Mouse (Mus musculus) adrenal gland, postnatal 4 days (tissue): ENCODE results near the gene Srprb. TPM values are rescaled to one million over a fixed set of nuclear protein-coding genes. Genes with fewer than 3 reads are reported as not detected.
A peak's percentile ranks its signal among the peaks of the same experiment; 100 is the strongest.
"Not testable (repeated sequence)": the region's sequence is repeated elsewhere in the genome, so short reads cannot be mapped to it uniquely, and the experiment has no call there.

Experiments
- DNase-seq, 2 experiments: peaks; one replicate each; pipeline ENCODE4 v3.0.0; 2021 to 2022; ENCODE audit warnings: low spot score in 2 of 2, mixed read lengths in 2 of 2
- total RNA-seq, 2 experiments: library from RNA; stranded (reverse); gene quantifications; 2 replicates each; pipeline ENCODE4 v1.2.3; 2021

Srprb gene
- total RNA-seq, 2 experiments from 2014 or later = 27.2 to 27.6 TPM

GRCm38 (mm10) chr9:103212654-103213420 lies 10.9 kb upstream of the Srprb start:
- no peak for DNase-seq

GRCm38 (mm10) chr9:103208802-103209423 lies 7.0 kb upstream of the Srprb start:
- no peak for DNase-seq

GRCm38 (mm10) chr9:103207846-103208245 lies 5.9 kb upstream of the Srprb start:
- peak in 1 of 2 experiments; percentile 32 for DNase-seq

GRCm38 (mm10) chr9:103205786-103206185 lies 3.8 kb upstream of the Srprb start:
- DNase-seq = no peak

GRCm38 (mm10) chr9:103188416-103188815 lies 13.5 kb downstream of the Srprb start:
- no peak for DNase-seq

- DNase-seq = no peak
Observed at GRCm38 (mm10) chr9:103186747-103187146, 15.2 kb downstream of the Srprb start.

- no peak for DNase-seq
Observed at GRCm38 (mm10) chr9:103185946-103186345, 16.0 kb downstream of the Srprb start.

- DNase-seq = no peak
Observed at GRCm38 (mm10) chr9:103184855-103185254, 17.1 kb downstream of the Srprb start.

- DNase-seq = no peak
Observed at GRCm38 (mm10) chr9:103181886-103182285, 20.1 kb downstream of the Srprb start.

GRCm38 (mm10) chr9:103180807-103181565 lies 21.0 kb downstream of the Srprb start:
- DNase-seq = peak; percentile 25 to 55

GRCm38 (mm10) chr9:103180303-103180702 lies 21.6 kb downstream of the Srprb start:
- DNase-seq = no peak

- no peak for DNase-seq
Observed at GRCm38 (mm10) chr9:103175692-103176091, 26.2 kb downstream of the Srprb start.

GRCm38 (mm10) chr9:103174771-103175519 lies 27.0 kb downstream of the Srprb start:
- DNase-seq = no peak

GRCm38 (mm10) chr9:103168771-103169170 lies 33.2 kb downstream of the Srprb start:
- DNase-seq = no peak

- DNase-seq = no peak
Observed at GRCm38 (mm10) chr9:103168046-103168445, 33.9 kb downstream of the Srprb start.

- DNase-seq = no peak
Observed at GRCm38 (mm10) chr9:103163806-103164205, 38.1 kb downstream of the Srprb start.

- not testable (repeated sequence) for DNase-seq
Observed at GRCm38 (mm10) chr9:103155158-103155557, 46.8 kb downstream of the Srprb start.

- DNase-seq = no peak
Observed at GRCm38 (mm10) chr9:103154568-103154967, 47.4 kb downstream of the Srprb start.

- DNase-seq = no peak
Observed at GRCm38 (mm10) chr9:103153286-103153685, 48.7 kb downstream of the Srprb start.

GRCm38 (mm10) chr9:103149074-103149799 lies 52.7 kb downstream of the Srprb start:
- DNase-seq = no peak
